Mouse (Mus musculus) lung, adult 2 months (tissue): Measurements from ENCODE around the gene Gm49378. TPM values are rescaled to one million over a fixed set of nuclear protein-coding genes. Genes with fewer than 3 reads are reported as not detected.

ENCODE experiments used
- DNase-seq: peaks from one replicate; pipeline ENCODE4 v3.0.0; 2022
- H3K4me1 ChIP-seq: fragments of 200-500 bp; 2 replicates; pipeline ENCODE4 v1.6.1; 2011; ENCODE audit warnings: low read length; ENCODE audit not compliant: control insufficient read depth, insufficient read depth
- H3K4me3 ChIP-seq: fragments of 200-500 bp; replicated peaks from 2 replicates; pipeline ENCODE3; 2011; ENCODE audit warnings: low read depth, mild to moderate bottlenecking, control low read depth, low read length; ENCODE audit errors: extremely low read depth
- CTCF ChIP-seq: fragments of 200-500 bp; IDR thresholded peaks from 2 replicates; pipeline ENCODE4 v1.5.1; 2011; ENCODE audit warnings: mild to moderate bottlenecking, low read length, control low read depth; ENCODE audit not compliant: insufficient read depth
- POLR2A ChIP-seq: fragments of 200-500 bp; IDR thresholded peaks from 2 replicates; pipeline ENCODE4 v1.6.1; 2011; ENCODE audit warnings: low read depth, mild to moderate bottlenecking, control low read depth, low read length, borderline replicate concordance; ENCODE audit errors: extremely low read depth
- WGBS: fragments of 180-500 bp; shearing (Covaris S2); methylation state at CpG from one replicate; pipeline ENCODE4 v1.1.7; 2018; 5-methylcytosine and 5-hydroxymethylcytosine counted together
- polyA plus RNA-seq: library from polyadenylated mRNA; depleted of rRNA; stranded (reverse); fragments of >200 nt; gene quantifications from 2 replicates; pipeline ENCODE4 v1.2.3, GENCODE M21; 2012

The Gm49378 gene
- polyA plus RNA-seq, 1 experiment = 6.0 TPM

GRCm38 (mm10) chr14:55613346-55613745 lies 24.3 kb downstream of the Gm49378 start:
- 52% methylated on average over 6 of the region's 6 CpGs for WGBS
- Histone ChIP-seq H3K4me1 (no peaks in the 10 kb centered on the region), H3K4me3 (no peak overlapping the region)
- no peak for TF ChIP-seq CTCF
- no peak for TF ChIP-seq POLR2A
- DNase-seq = no peak

- Histone ChIP-seq H3K4me3 (no peak overlapping the region), H3K4me1 (peaks cover 9% of the 10 kb centered on the region)
- no peak for DNase-seq
- 97% methylated on average over 6 of the region's 6 CpGs for WGBS
- TF ChIP-seq CTCF (no peak), POLR2A (no peak)
Observed at GRCm38 (mm10) chr14:55608339-55608738, 29.4 kb downstream of the Gm49378 start.

GRCm38 (mm10) chr14:55605743-55606459 lies 31.8 kb downstream of the Gm49378 start:
- Histone ChIP-seq H3K4me1 (peaks cover 9% of the 10 kb centered on the region), H3K4me3 (no peak overlapping the region)
- no peak for TF ChIP-seq CTCF
- no peak for DNase-seq
- 83% methylated on average over 16 of the region's 16 CpGs for WGBS

GRCm38 (mm10) chr14:55604823-55605222 lies 32.9 kb downstream of the Gm49378 start:
- no peak for DNase-seq
- H3K4me3 ChIP-seq = peak overlapping the region; percentile 78
- TF ChIP-seq POLR2A (no peak), CTCF (no peak)
- H3K4me1 ChIP-seq = peaks cover 9% of the 10 kb centered on the region
- WGBS = 80% methylated on average over 11 of the region's 11 CpGs

GRCm38 (mm10) chr14:55603633-55604576 lies 33.8 kb downstream of the Gm49378 start:
- Histone ChIP-seq H3K4me3 (peak overlapping the region; percentile 78), H3K4me1 (peaks cover 9% of the 10 kb centered on the region)
- DNase-seq = peak; percentile 92
- TF ChIP-seq CTCF (peak; percentile 97), POLR2A (peak; percentile 55; the same call in 1 of the 2 replicates)
- WGBS = 4% methylated on average over 19 of the region's 19 CpGs

- TF ChIP-seq CTCF = no peak
- DNase-seq = no peak
- Histone ChIP-seq H3K4me3 (peak within 1 kb of the TSS; percentile 78), H3K4me1 (peaks cover 9% of the 10 kb centered on the region)
- 67% methylated on average over 7 of the region's 7 CpGs for WGBS
Observed at GRCm38 (mm10) chr14:55603271-55603632, 34.4 kb downstream of the Gm49378 start, which contains the start of gene Irf9. Gene Irf9 (plus strand): TSS chr14:55603571.

GRCm38 (mm10) chr14:55598521-55599390 lies 38.9 kb downstream of the Gm49378 start:
- whole genome bisulfite sequencing = 94% methylated on average over 21 of the region's 21 CpGs
- DNase-seq = no peak

GRCm38 (mm10) chr14:55596036-55596690 lies 41.5 kb downstream of the Gm49378 start:
- TF ChIP-seq POLR2A = no peak
- TF ChIP-seq CTCF = no peak
- no peak for DNase-seq
- peaks cover 14% of the 10 kb centered on the region for H3K4me1 ChIP-seq
- H3K4me3 ChIP-seq = no peak overlapping the region
- WGBS = 80% methylated on average over 13 of the region's 13 CpGs

More at GRCm38 (mm10) chr14:55598521-55599390, 38.9 kb downstream of the Gm49378 start:
- TF ChIP-seq POLR2A (no peak), CTCF (no peak)
- Histone ChIP-seq H3K4me3 (no peak overlapping the region), H3K4me1 (peaks cover 4% of the 10 kb centered on the region)
